Mouse (Mus musculus): ENCODE measurements around the gene Olfr205. TPM values are rescaled to one million over a fixed set of nuclear protein-coding genes. Genes with fewer than 3 reads are reported as not detected.
"Not testable (repeated sequence)": the region's sequence is repeated elsewhere in the genome, so short reads cannot be mapped to it uniquely, and the experiment has no call there.

Gene Olfr205
- not detected in 2 replicates for total RNA-seq (2014; rRNA removed)
- polyA plus RNA-seq (2015; fragmentation: Nextera tagmentation; extraction: Ambion mirVana), result not detected in 2 replicates

GRCm38 (mm10) chr16:59331038-59331437 lies at the start of gene Olfr205:
Gene Olfr205 (minus strand): TSS chr16:59331138.
- Histone ChIP-seq H3K4me2 (ENCODE audit: low read depth) (no peak within 1 kb of the TSS), H3K9ac (no peak within 1 kb of the TSS), H3K27ac (ENCODE audit: low read depth, low read length) (no peak within 1 kb of the TSS), H3K9me3 (ENCODE audit: low read length) (no peaks in the 10 kb centered on the region), H3K36me3 (ENCODE audit: insufficient read depth) (no peaks in the 10 kb centered on the region), H3K4me1 (ENCODE audit: insufficient read depth) (no peaks in the 10 kb centered on the region), H3K4me3 (ENCODE audit: low read depth, low read length) (no peak within 1 kb of the TSS), H3K27me3 (ENCODE audit: insufficient read depth, low read length) (no peaks in the 10 kb centered on the region)
- ATAC-seq (no peak), DNase-seq (no peak)
- TF ChIP-seq CTCF (IDR thresholded peaks at IDR 0.05; ENCODE audit: low read depth), result no peak

DNA sequence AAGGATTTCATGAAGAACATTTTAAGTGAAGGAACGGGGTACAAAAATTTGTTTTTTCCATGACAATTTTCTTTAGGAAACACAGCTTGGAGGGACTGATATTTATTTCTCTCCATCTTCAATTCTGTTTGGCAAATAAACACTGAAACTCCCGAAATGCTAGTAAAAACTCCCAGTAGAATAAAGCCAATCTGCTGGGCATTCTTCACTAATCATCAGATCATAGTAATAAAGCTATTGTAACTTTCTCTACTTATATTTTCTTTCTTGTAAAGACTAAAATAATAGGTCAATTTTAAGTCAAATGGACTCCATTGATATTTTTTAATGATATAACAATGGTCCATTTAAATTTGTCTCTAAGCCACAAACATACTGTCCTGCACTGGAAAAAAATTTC lies 33.0 kb upstream of the Olfr205 start, which contains the start of gene Olfr209:
Gene Olfr209 (minus strand): TSS at position 101 of the 400 bp plus-strand sequence.
- no peak for ATAC-seq
- DNase-seq, result no peak
- H3K27ac ChIP-seq (ENCODE audit: low read depth, low read length), result no peak within 1 kb of the TSS
- no peaks in the 10 kb centered on the region for H3K27me3 ChIP-seq (ENCODE audit: insufficient read depth, low read length)
- no peaks in the 10 kb centered on the region for H3K36me3 ChIP-seq (ENCODE audit: insufficient read depth)
- WGBS, result 72% methylated on average over 2 of the region's 2 CpGs
- H3K4me3 ChIP-seq (ENCODE audit: low read depth, low read length), result no peak within 1 kb of the TSS
- no peaks in the 10 kb centered on the region for H3K9me3 ChIP-seq (ENCODE audit: low read length)
- no peak within 1 kb of the TSS for H3K9ac ChIP-seq
- no peak for TF ChIP-seq CTCF (IDR thresholded peaks at IDR 0.05; ENCODE audit: low read depth)
- no peak within 1 kb of the TSS for H3K4me2 ChIP-seq (ENCODE audit: low read depth)
- no peaks in the 10 kb centered on the region for H3K4me1 ChIP-seq (ENCODE audit: insufficient read depth)

DNA sequence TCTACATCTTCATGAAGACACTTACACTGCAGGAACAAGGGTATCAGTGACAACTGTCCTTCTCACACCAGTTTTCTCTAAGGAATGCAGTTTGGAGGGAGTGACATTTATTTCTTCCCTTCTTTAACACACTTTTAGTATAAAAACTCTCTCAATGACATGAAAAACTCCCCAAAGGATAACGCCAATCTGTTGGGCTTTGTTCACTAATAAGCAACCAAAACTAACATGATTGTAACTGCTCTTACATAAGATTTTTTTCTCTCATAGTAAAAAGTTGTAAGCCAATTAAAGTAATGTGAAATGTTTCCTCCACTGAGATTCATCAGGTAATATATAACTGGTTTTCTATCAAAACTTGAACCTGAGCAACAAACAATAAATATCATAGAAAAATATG lies 18.2 kb upstream of the Olfr205 start, which contains the start of gene Olfr206:
Gene Olfr206 (minus strand): TSS at position 101 of the 400 bp plus-strand sequence.
- Histone ChIP-seq H3K9ac (no peak within 1 kb of the TSS), H3K4me1 (ENCODE audit: insufficient read depth) (no peaks in the 10 kb centered on the region), H3K36me3 (ENCODE audit: insufficient read depth) (no peaks in the 10 kb centered on the region), H3K4me3 (ENCODE audit: low read depth, low read length) (no peak within 1 kb of the TSS), H3K27me3 (ENCODE audit: insufficient read depth, low read length) (no peaks in the 10 kb centered on the region), H3K4me2 (ENCODE audit: low read depth) (no peak within 1 kb of the TSS), H3K27ac (ENCODE audit: low read depth, low read length) (no peak within 1 kb of the TSS), H3K9me3 (ENCODE audit: low read length) (no peaks in the 10 kb centered on the region)
- TF ChIP-seq CTCF (IDR thresholded peaks at IDR 0.05; ENCODE audit: low read depth), result no peak
- WGBS, result 84% methylated on average over 1 of the region's 1 CpGs
- DNase-seq, result no peak
- no peak for ATAC-seq

- H3K4me3 ChIP-seq (ENCODE audit: low read depth, low read length); H3K27ac ChIP-seq (ENCODE audit: low read depth, low read length); DNase-seq; H3K9ac ChIP-seq; H3K4me1 ChIP-seq (ENCODE audit: insufficient read depth); ATAC-seq; H3K9me3 ChIP-seq (ENCODE audit: low read length); H3K4me2 ChIP-seq (ENCODE audit: low read depth); H3K36me3 ChIP-seq (ENCODE audit: insufficient read depth); H3K27me3 ChIP-seq (ENCODE audit: insufficient read depth, low read length): not testable (repeated sequence)
- 41% methylated on average over 1 of the region's 1 CpGs for WGBS
Observed at GRCm38 (mm10) chr16:59323262-59323661, 7.7 kb downstream of the Olfr205 start.

DNA sequence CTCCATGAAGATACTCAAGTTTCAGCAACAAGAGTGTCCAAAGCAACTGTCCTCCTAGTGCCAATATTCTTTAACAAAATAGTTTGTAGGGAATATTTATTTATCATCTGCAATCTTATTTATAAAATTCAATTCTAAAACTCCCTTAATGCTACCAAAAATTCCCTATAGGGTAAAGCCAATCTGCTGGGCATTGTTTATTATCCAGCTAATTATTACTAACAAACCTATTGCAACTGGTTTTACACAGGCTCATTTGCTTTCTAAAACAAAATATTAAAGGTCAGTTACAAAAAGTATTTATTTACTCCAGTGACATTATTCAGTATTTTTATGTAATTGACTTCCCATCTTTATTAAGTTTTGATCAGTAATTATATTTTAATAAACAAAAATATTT lies 12.8 kb downstream of the Olfr205 start, which contains the start of gene Olfr204:
Gene Olfr204 (minus strand): TSS at position 101 of the 400 bp plus-strand sequence.
- Histone ChIP-seq H3K4me2 (ENCODE audit: low read depth) (no peak within 1 kb of the TSS), H3K4me1 (ENCODE audit: insufficient read depth) (no peaks in the 10 kb centered on the region), H3K9ac (no peak within 1 kb of the TSS), H3K4me3 (ENCODE audit: low read depth, low read length) (no peak within 1 kb of the TSS), H3K27me3 (ENCODE audit: insufficient read depth, low read length) (no peaks in the 10 kb centered on the region), H3K36me3 (ENCODE audit: insufficient read depth) (no peaks in the 10 kb centered on the region), H3K27ac (ENCODE audit: low read depth, low read length) (no peak within 1 kb of the TSS), H3K9me3 (ENCODE audit: low read length) (no peaks in the 10 kb centered on the region)
- TF ChIP-seq CTCF (IDR thresholded peaks at IDR 0.05; ENCODE audit: low read depth), result no peak
- DNase-seq, result no peak
- no peak for ATAC-seq

- Histone ChIP-seq H3K4me3 (ENCODE audit: low read depth, low read length) (no peak within 1 kb of the TSS), H3K4me2 (ENCODE audit: low read depth) (no peak within 1 kb of the TSS), H3K27ac (ENCODE audit: low read depth, low read length) (no peak within 1 kb of the TSS), H3K9me3 (ENCODE audit: low read length) (no peaks in the 10 kb centered on the region), H3K36me3 (ENCODE audit: insufficient read depth) (no peaks in the 10 kb centered on the region), H3K27me3 (ENCODE audit: insufficient read depth, low read length) (no peaks in the 10 kb centered on the region), H3K9ac (no peak within 1 kb of the TSS), H3K4me1 (ENCODE audit: insufficient read depth) (no peaks in the 10 kb centered on the region)
- TF ChIP-seq CTCF (IDR thresholded peaks at IDR 0.05; ENCODE audit: low read depth), result no peak
- 90% methylated on average over 2 of the region's 2 CpGs for WGBS
- ATAC-seq (no peak), DNase-seq (no peak)
Observed at GRCm38 (mm10) chr16:59298581-59298980, 32.4 kb downstream of the Olfr205 start, which contains the start of gene Olfr203. Gene Olfr203 (plus strand): TSS chr16:59298881.

- not testable (repeated sequence) for H3K4me2 ChIP-seq (ENCODE audit: low read depth); H3K9ac ChIP-seq; H3K4me3 ChIP-seq (ENCODE audit: low read depth, low read length); H3K27me3 ChIP-seq (ENCODE audit: insufficient read depth, low read length); DNase-seq; H3K27ac ChIP-seq (ENCODE audit: low read depth, low read length); H3K4me1 ChIP-seq (ENCODE audit: insufficient read depth); ATAC-seq; H3K9me3 ChIP-seq (ENCODE audit: low read length); H3K36me3 ChIP-seq (ENCODE audit: insufficient read depth)
- 87% methylated on average over 9 of the region's 9 CpGs for WGBS
Observed at GRCm38 (mm10) chr16:59287576-59287975, 43.4 kb downstream of the Olfr205 start.
